Mouse (Mus musculus): Measurements from ENCODE around the gene Hist1h2bf. TPM values are rescaled to one million over a fixed set of nuclear protein-coding genes. Genes with fewer than 3 reads are reported as not detected.
"Not testable (repeated sequence)": the region's sequence is repeated elsewhere in the genome, so short reads cannot be mapped to it uniquely, and the experiment has no call there.

Gene Hist1h2bf
- 0.64 and 1.3 TPM in 2 replicates for polyA plus RNA-seq (2015; fragmentation: Nextera tagmentation; extraction: Ambion mirVana)

GRCm38 (mm10) chr13:23573898-23574524 is at the start of gene Hist1h2bf, which contains the start of gene Hist1h2ad:
TSS of gene Hist1h2bf (minus strand) at chr13:23574196.
TSS of gene Hist1h2ad (plus strand) at chr13:23574381.
- WGBS = under 1% methylated on average over 28 of the region's 42 CpGs
- H3K9me3 ChIP-seq (ENCODE audit: control insufficient read depth); H3K36me3 ChIP-seq (ENCODE audit: control insufficient read depth, insufficient read depth); H3K27me3 ChIP-seq (replicated peaks; ENCODE audit: control insufficient read depth, insufficient read depth, low read length); H3K4me1 ChIP-seq (replicated peaks; ENCODE audit: control insufficient read depth, insufficient read depth, low read length): not testable (repeated sequence)
- ATAC-seq = peak; percentile 87
- peak within 1 kb of the TSS; percentile 62 for H3K27ac ChIP-seq (ENCODE audit: low read depth, low read length)
- H3K4me3 ChIP-seq (ENCODE audit: low read depth, low read length) = peak within 1 kb of the TSS; percentile 35
- H3K9ac ChIP-seq (ENCODE audit: low read depth, low read length) = peak within 1 kb of the TSS; percentile 53
- peak within 1 kb of the TSS; percentile 69 for H3K4me2 ChIP-seq (replicated peaks; ENCODE audit: low read depth)

GRCm38 (mm10) chr13:23622861-23623450 is 49.0 kb upstream of the Hist1h2bf start:
- H3K4me3 ChIP-seq (ENCODE audit: low read depth, low read length) = peak overlapping the region; percentile 69
- 25% methylated on average over 7 of the region's 7 CpGs for WGBS

GRCm38 (mm10) chr13:23622175-23622671 is 48.2 kb upstream of the Hist1h2bf start, which contains the start of gene Hist1h1e:
TSS of gene Hist1h1e (minus strand) at chr13:23622558.
- peak within 1 kb of the TSS; percentile 96 for H3K27ac ChIP-seq (ENCODE audit: low read depth, low read length)

More at GRCm38 (mm10) chr13:23622861-23623450, 49.0 kb upstream of the Hist1h2bf start:
- Histone ChIP-seq H3K27ac (ENCODE audit: low read depth, low read length) (peak overlapping the region; percentile 96; the same call in 1 of the 2 replicates), H3K27me3 (replicated peaks; ENCODE audit: control insufficient read depth, insufficient read depth, low read length) (no peaks in the 10 kb centered on the region), H3K9ac (ENCODE audit: low read depth, low read length) (peak overlapping the region; percentile 53; the same call in 1 of the 2 replicates), H3K36me3 (ENCODE audit: control insufficient read depth, insufficient read depth) (no peaks in the 10 kb centered on the region), H3K9me3 (ENCODE audit: control insufficient read depth) (no peaks in the 10 kb centered on the region), H3K4me1 (replicated peaks; ENCODE audit: control insufficient read depth, insufficient read depth, low read length) (0 out of 2 replicates have a peak, but pooled peaks cover 3% of the 10 kb centered on the region), H3K4me2 (replicated peaks; ENCODE audit: low read depth) (peak overlapping the region; percentile 95)
- TF ChIP-seq CTCF (IDR thresholded peaks at IDR 0.05; ENCODE audit: low read depth) = no peak
- no peak for ATAC-seq

GRCm38 (mm10) chr13:23621532-23622174 is 47.7 kb upstream of the Hist1h2bf start:
- H3K36me3 ChIP-seq (ENCODE audit: control insufficient read depth, insufficient read depth) = no peaks in the 10 kb centered on the region
- peak overlapping the region; percentile 69 for H3K4me3 ChIP-seq (ENCODE audit: low read depth, low read length)
- H3K27ac ChIP-seq (ENCODE audit: low read depth, low read length) = peak overlapping the region; percentile 96
- WGBS = 0% methylated on average over 18 of the region's 18 CpGs
- peak overlapping the region; percentile 93 for H3K9ac ChIP-seq (ENCODE audit: low read depth, low read length)
- no peak for TF ChIP-seq CTCF (IDR thresholded peaks at IDR 0.05; ENCODE audit: low read depth)
- H3K4me1 ChIP-seq (replicated peaks; ENCODE audit: control insufficient read depth, insufficient read depth, low read length) = 0 out of 2 replicates have a peak, but pooled peaks cover 3% of the 10 kb centered on the region
- H3K9me3 ChIP-seq (ENCODE audit: control insufficient read depth) = no peaks in the 10 kb centered on the region
- H3K27me3 ChIP-seq (replicated peaks; ENCODE audit: control insufficient read depth, insufficient read depth, low read length) = no peaks in the 10 kb centered on the region
- H3K4me2 ChIP-seq (replicated peaks; ENCODE audit: low read depth) = peak overlapping the region; percentile 95
- ATAC-seq = peak; percentile 83

More at GRCm38 (mm10) chr13:23622175-23622671, 48.2 kb upstream of the Hist1h2bf start, which contains the start of gene Hist1h1e:
- H3K27me3 ChIP-seq (replicated peaks; ENCODE audit: control insufficient read depth, insufficient read depth, low read length); H3K36me3 ChIP-seq (ENCODE audit: control insufficient read depth, insufficient read depth); H3K9me3 ChIP-seq (ENCODE audit: control insufficient read depth); H3K4me1 ChIP-seq (replicated peaks; ENCODE audit: control insufficient read depth, insufficient read depth, low read length): not testable (repeated sequence)
- Histone ChIP-seq H3K4me3 (ENCODE audit: low read depth, low read length) (peak within 1 kb of the TSS; percentile 69), H3K4me2 (replicated peaks; ENCODE audit: low read depth) (peak within 1 kb of the TSS; percentile 95), H3K9ac (ENCODE audit: low read depth, low read length) (peak within 1 kb of the TSS; percentile 93)
- ATAC-seq = peak; percentile 89
- WGBS = under 1% methylated on average over 53 of the region's 53 CpGs

- Histone ChIP-seq H3K4me2 (replicated peaks; ENCODE audit: low read depth) (peak within 1 kb of the TSS; percentile 95), H3K9me3 (ENCODE audit: control insufficient read depth) (no peaks in the 10 kb centered on the region), H3K36me3 (ENCODE audit: control insufficient read depth, insufficient read depth) (no peaks in the 10 kb centered on the region), H3K9ac (ENCODE audit: low read depth, low read length) (peak within 1 kb of the TSS; percentile 93), H3K4me1 (replicated peaks; ENCODE audit: control insufficient read depth, insufficient read depth, low read length) (0 out of 2 replicates have a peak, but pooled peaks cover 3% of the 10 kb centered on the region), H3K4me3 (ENCODE audit: low read depth, low read length) (peak within 1 kb of the TSS; percentile 69), H3K27me3 (replicated peaks; ENCODE audit: control insufficient read depth, insufficient read depth, low read length) (no peaks in the 10 kb centered on the region), H3K27ac (ENCODE audit: low read depth, low read length) (peak within 1 kb of the TSS; percentile 96)
- ATAC-seq = peak; percentile 77
- TF ChIP-seq CTCF (IDR thresholded peaks at IDR 0.05; ENCODE audit: low read depth) = no peak
- under 1% methylated on average over 27 of the region's 27 CpGs for WGBS
Observed at GRCm38 (mm10) chr13:23620733-23621531, 46.9 kb upstream of the Hist1h2bf start, which contains the start of gene Hist1h2be. TSS of gene Hist1h2be (minus strand) at chr13:23621124.
